Mouse (Mus musculus): ENCODE measurements at regions not wholly inside any gene's neighbourhood (a gene's known extent, or its start where the extent isn't known, plus 50 kb on each side); places are given as distances from the start of the nearest gene placed in this dataset.
A peak's percentile ranks its signal among the peaks of the same experiment; 100 is the strongest.

DNA sequence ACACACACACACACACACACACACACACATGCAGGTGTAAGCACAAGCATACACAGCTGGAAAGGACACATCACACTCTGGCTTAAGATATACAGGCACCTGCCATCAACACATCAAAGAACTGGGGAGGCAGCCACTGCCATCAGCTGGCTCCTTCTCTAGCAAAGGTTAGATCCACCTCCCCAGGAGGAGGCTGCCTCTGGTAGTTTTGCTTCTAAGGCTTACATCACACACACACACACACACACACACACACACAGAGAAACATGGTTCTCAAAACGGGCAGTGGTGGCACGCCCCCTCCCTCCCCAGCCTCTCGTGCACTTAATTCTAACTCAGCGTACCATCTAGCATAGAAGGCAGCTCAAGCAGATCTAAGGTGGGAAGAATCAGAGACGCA lies 126.9 kb upstream of the Zdhhc25 start:
- no peak for DNase-seq (ENCODE audit: low spot score)

DNA sequence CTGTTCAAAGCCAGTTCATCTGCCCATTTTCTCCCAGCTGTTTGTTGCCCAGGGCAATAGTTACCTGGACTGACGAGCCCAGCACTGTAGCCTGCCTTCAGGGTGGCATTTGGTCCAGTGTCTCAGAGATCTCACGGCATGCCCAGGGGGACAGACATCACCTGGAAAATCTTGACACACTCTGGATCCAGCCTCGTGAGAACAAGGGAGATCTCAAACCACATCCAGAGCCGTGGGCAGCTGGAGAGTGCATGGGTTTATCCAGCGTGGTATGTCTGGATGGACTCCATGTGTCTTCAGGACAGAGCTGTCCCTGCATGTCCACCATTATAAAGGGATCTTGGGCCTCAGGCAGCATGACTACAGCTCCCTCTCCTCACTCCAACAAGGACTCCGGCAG lies 116.6 kb upstream of the Zdhhc25 start:
- DNase-seq (ENCODE audit: low spot score): no peak

DNA sequence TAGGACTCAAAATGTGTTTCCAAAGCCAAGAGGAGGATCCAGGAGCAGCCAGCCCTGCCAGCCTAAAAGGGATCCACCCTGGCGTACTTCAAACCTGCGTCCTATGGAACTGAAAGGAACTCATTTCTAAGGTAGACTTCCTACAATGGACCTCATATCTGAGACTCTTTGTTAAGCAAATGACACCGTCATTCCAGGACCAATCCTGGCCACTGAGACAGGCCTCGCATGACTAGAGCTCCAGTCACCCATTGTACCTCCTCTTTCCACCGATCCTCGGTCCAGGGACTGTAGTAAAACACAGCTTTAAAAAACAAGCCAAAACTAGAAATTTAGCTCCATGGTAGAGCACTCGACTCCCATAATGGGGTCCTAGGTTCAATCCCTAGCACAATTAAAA lies 110.4 kb upstream of the Zdhhc25 start:
- no peak for DNase-seq (ENCODE audit: low spot score)

DNA sequence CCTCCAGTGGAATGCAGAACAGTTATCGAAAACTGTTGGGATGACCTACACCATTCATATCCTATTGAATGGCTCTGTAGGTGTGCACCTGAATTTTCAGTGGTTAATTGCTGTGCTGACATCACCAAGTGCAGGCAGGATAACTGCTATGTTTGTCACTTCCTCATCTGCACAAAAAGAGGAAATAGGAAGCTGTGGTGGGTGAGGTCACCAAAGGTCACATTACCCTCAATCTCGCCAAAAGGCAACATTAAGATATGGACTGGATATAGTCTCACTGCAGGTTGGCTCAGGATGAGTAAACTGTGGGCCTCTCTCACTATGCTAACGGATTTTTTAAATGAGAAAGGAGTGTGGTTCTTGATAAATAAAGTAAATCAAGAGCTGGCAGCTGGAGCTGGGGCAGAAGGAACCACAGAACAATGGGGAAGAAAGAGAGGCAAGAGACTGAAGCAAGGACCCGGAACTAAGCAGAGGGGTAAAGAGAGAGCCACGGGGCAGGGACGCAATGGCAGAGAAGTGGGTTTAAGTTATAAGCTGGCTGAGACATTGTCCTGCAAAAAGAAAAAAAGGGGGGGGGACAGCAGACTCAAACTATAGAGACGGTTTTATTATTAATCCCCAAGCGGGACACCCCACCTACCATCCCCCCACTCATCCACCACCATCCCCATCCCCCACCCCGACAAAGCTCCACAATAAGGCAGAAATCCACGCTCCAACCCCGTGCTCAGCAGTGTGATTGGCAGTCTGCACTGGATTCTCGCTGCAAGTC lies 109.6 kb upstream of the Zdhhc25 start:
- DNase-seq (ENCODE audit: low spot score): peak; percentile 7

DNA sequence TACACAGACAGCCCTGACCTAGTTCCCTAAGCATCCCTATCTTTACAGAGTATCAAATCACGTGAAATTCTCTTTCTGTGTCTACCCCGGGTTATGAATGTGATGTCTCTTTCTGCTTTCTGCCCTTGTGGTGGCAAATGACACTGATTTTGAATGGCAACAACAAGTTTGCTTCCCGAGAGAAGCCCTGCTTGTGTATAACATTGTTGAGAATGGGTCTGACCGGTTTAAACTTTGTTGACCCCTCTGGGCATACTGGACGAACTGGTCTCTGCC lies 109.1 kb upstream of the Zdhhc25 start:
- no peak for DNase-seq (ENCODE audit: low spot score)

DNA sequence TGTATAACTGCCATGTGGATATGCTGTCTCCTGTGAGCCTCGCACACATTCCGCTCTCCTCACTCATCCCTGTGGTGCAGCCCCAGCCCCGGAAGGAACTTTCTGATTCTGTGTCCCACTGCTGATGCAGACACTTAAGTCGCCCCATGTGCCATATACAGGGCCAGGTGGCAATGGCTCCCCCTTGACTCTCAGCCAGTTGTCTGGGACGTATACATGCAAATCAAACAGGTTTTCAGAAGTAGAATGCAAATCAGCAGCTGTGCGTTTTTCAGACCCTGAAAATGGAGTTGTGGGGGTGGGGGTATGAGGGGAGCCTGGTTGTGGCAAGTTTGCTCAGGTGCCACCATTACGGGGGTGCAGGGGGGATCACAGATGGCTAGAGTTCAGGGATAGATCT lies 102.1 kb upstream of the Zdhhc25 start:
- DNase-seq (ENCODE audit: low spot score): no peak

DNA sequence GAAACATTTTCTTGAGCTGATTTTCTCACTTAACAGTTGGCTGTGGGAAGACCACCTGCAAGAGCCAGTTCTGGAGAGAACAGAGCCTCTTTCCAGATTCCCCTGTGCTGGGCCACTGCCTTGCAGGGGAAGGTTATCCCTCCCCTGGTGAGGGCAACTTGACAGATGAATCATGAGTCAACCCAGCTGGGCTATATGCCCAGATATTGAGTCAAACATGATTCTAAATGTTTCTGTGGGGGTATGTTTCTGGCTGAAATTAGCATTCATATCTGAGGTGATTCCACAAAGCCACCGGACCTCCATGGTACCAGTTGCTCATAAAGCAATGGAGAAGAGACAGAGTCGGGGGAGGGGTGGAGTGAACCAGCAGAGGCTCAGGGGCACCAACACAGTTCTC lies 97.8 kb upstream of the Zdhhc25 start:
- no peak for DNase-seq (ENCODE audit: low spot score)

DNA sequence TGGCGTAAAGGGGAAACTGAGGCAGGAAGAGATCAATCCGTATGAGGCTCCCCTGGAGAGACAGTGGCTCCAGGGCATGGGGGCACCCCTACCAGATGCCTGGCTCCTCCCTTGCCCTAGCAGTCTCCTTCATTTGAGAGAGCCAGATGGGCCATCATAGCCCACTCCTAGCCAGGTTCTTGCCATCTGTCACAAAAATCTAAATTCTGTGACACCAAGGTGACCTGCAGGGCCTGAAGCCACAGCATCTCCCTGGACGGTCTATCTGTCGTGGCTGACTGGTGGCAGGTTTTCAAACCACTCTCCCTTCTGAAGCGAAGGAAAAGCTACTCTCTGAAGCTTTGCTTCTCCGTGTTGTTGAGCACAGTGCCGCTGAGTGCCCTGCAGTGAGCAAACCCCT lies 96.2 kb upstream of the Zdhhc25 start:
- no peak for DNase-seq (ENCODE audit: low spot score)

DNA sequence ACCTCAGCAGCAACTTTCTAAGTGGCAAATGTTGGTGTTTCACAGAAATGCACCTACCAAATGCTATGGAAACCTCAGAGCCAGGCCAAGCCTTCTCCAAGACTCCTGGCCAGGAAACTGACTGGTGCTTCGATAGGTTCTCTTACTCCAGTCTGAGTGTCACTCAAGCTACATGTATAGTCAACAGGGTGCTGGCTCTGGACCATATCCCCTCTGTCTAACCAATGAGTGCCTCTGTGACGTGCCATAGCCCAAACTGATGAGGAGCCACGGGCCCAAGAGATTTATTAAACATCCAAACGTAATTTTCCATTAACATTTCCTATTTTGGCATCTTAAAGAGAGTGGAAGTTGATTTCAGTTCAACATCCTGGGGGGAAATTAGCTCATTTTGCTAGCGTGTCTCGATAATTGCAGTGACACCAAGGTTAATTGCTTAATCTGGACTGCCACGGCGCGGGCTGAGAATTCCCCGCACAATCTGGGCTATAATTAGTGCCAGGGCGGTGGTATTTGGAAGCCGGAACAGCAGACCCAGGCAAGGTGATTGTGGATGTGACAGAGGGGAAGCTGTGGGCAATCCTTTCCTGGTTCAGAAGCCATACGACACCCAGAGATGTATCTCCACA lies 94.5 kb upstream of the Zdhhc25 start:
- DNase-seq (ENCODE audit: low spot score): no peak

DNA sequence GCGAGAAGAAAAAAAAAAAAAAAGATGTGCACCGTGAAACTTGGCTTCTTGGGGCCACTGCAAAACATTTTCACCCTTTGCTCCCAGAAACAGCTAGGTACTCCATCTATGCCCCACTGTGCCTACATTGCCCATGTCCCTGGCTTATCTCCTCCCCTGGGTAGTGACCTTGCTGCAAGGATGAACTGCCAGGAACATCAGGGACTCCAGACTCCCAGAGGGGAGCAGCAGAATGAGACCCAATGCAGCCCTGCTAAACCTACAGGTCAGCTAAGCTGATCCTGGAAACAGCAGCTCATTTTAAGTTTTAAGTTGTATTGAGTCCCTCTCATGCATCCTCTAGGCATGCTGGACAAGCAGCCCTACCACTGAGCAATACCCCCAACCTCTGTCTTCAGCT lies 92.2 kb upstream of the Zdhhc25 start:
- DNase-seq (ENCODE audit: low spot score): no peak

DNA sequence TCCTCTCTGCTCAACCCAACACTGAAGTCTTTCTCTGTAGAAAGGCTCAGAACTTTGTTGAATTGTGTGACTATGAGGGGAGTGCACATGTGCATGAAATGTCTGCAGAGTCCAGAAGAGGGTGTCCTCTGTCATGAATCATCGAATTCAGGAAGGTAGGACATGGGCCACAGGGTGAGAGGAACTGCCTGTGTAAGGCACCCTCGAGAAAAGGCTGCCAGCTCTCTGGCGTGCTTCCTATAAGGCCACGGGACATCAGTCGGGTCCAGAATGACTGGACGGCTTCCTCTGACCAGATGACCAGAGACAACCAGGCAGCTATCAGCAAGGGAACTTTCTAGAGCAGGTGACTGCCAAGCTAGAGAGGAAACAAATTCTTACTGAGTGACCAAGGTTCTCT lies 91.1 kb upstream of the Zdhhc25 start:
- no peak for DNase-seq (ENCODE audit: low spot score)

DNA sequence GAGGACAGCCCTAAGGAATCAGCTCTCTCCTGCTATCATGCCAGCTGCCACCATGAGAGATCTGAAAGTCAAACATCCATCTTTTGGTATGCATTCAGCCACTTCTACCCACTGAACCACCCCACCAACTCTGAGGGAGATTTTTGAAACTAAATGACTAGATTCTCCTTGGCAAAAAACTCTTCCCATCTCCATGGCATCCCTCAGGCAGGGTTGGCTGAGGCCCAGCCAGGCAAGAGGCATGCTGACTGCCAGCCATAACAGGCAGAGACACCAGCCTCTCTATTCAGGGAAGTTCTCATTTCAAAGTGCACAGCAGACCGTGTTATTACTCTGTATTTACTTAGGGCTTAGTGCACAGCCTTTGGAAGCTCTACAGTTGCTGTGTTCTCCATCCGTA lies 90.5 kb upstream of the Zdhhc25 start:
- DNase-seq (ENCODE audit: low spot score): no peak

DNA sequence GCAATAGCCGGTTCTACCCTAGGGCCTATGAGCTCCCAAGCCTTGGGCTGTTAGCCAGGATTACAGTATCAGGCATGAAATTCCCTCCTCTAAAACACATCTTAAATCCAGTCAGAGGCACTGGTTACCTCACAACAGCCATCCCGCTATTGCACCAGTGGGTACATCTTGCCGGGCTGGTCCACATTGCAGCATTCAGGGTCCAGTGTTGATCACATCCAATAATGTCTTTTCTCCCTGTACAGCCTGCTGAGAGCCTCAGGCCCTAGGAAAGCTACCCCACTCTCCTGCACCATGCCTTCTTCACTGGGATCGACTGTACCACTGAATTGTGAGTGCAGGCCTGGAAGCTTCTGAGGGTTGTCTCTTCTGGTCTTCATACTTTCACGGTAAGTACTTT lies 86.0 kb upstream of the Zdhhc25 start:
- no peak for DNase-seq (ENCODE audit: low spot score)

DNA sequence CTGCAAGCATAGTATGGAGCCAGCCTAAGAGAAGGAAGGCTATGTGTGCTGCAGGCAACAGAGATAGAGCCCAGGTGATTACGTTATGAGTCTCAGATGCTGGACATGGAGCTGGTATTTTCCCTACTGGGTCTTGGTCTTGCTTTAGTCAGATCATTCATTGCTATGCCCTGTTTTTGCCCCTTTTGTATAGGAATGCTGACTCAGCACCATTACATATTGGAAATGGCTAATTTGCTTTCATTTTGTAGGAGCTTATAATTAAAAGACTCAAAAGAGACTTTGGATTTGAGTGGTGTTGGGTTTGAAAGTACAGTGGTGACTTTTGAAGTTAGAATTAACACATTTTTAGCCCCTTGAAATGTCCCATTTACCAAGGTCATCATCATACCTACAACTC lies 68.9 kb upstream of the Zdhhc25 start:
- no peak for DNase-seq (ENCODE audit: low spot score)

DNA sequence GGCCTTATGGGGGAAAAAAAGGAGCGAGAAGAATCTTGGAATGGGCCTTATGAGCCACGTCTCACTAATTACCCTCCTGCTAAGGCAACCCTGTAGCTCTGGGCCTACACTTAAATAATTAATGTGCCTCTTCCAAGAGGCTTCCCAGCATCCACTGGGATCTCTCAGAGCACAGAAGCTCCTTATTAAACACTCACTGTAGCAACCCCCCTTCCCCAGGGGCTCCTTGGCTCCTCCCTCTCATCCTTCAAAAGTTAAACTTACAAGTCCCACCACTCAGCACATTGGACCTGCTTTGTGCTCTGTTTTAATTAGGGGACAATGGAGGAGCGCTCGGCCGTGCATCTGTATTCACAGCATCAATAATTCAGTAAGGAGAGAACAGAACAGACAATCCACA lies 68.1 kb upstream of the Zdhhc25 start:
- DNase-seq (ENCODE audit: low spot score): no peak

DNA sequence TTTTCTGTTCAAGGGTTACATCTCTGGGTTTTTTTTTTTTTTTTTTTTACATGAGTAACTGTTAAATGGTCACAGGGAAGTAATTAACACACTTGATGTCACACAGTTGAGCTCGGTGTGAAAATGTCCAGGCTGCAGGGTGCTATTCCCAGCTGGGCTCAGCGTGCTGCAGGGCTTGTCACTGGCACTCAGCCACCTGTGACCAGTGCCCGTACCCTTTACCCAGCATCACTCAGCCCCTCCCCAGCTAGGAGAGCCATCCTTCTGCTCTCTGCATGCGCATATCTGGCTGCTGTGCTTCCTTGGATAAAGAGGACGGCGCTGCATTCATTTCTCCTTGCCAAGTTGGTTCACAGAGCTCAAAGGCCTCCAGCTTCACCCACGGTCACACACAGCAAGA lies 66.7 kb upstream of the Zdhhc25 start:
- DNase-seq (ENCODE audit: low spot score): no peak

DNA sequence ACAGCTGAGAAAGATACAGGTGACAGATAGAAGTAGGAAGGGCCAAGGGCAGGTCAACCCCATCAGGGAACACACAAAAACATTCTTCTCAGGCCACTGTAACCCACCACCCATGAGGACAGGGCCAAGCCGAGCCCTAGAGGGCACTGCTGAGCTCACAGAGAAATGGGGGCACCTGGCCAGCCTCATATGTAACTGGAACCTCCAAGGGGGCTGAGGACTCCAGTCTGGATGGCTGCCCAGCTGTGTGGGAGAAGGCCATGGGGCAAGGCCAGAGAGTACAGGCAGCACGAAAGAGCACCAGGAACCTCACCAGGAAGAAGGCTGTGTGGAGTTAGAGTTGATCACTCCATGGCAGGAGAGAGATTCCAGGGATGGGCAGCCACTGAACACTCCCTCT lies 64.6 kb upstream of the Zdhhc25 start:
- DNase-seq (ENCODE audit: low spot score): no peak

DNA sequence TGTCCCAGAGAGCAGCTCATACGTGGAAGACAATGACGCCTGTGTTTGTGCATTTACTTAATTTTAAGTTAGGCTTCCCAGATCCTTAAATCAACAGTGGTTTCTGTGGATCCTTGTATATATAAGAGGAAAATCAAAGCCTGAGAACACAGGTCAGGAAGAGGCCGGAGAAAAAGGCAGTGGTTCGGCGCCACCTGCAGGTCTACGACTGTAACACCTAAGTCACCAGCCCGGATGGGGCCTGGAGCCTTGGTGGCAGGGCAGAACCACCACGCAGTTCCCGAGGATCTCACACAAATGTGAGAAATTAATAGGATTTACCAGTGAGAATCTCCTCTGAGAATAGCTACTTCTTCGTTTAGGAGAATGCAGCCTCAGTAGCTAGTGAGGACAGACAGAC lies 62.9 kb upstream of the Zdhhc25 start:
- no peak for DNase-seq (ENCODE audit: low spot score)

DNA sequence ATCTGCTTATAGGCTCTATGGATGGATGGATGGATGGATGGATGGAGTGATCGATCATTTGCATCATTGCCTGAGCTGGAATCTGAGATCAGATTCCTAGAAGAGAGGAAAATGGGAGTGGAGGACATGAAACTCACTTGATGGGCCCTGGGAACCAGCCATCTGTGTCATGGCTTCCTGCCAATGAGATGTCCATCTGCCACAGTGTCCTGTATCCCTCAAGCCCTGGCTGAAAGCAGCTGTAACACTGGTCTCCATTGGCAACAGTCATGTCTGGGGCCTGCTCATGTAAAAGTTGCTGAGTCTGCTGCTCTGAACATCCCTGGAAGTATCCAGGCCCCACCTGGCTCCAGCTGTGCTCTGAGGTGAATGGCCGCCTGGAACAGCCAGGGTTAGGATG lies 57.5 kb upstream of the Zdhhc25 start:
- DNase-seq (ENCODE audit: low spot score): no peak

DNA sequence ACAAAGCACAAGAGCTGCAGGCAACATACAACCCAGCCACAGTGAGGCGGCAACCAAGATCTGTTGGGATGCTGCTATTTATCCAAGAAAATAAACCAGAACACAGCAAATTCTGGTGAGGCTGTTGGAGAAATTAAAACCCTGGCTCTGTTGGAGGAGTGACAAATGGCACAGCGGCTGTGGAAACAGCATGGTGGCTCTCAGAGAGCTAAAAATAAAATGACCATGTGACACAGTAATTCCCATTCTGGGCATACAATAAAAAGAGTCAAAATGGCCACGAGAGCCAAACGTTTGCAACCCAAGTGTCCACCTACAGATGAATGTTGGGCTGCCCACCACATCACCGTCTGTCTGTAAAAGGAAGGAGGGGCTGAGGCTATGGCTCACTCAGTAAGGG lies 55.9 kb upstream of the Zdhhc25 start:
- DNase-seq (ENCODE audit: low spot score): no peak

DNA sequence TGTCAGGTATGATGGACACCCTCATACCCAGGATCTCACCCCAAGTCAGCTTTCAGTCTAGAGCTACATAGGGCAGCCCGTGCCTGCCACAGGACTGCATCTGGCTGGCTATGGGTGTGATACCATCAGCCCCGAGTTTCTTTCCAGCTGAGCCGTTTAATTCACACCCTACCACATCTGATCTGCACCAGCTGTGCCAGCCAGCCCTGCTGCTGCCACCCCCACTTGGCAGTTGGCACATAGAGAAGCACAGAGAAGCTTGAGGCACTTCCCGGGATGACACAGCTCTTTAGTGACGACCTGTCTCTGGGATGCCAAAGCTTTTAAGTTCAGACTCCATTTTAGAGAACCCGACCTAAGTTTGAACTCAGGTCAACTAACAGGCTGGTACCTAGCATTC lies 51.8 kb upstream of the Zdhhc25 start:
- DNase-seq (ENCODE audit: low spot score): no peak

All from lung, postnatal 25 days (tissue).